10 mouse cellular contexts compared by ENCODE assay signal in the genomic region with DNA sequence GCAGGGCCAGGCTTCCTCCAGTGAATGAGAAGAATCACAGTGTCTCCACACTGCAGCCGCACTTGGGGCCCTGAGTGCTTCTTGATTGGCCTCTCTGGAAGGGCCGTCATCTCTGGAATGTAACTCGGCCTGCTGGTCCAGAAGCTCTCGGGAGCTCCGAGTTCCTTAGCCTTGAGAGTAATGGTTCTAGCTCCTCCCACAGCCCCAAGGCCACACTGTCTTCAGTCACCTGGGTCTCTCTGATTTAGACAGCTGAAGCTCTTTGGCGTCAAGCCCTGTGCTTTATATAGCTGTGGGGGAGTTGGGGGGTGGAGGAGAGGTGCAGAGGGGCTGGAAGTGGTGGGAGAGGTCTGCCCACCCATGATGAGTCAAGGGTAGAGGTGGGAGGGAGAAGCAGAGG. TPM values are rescaled to one million over a fixed set of nuclear protein-coding genes. Genes with fewer than 3 reads are reported as not detected.
A peak's percentile ranks its signal among the peaks of the same experiment; 100 is the strongest.
DNase-seq lines count a peak whose midpoint lies in the region; ATAC-seq and TF ChIP-seq lines count a peak whose summit lies in the region.
"Had no signal": no experiment of that assay in that cellular context is flagged by ENCODE, and none has a peak within 500 bp of the region (broad histone marks: within the 10 kb centered on the region; RNA-seq: fewer than 3 reads in every experiment).

No protein-coding gene starts in this region.

- H3K4me2 ChIP-seq in kidney, embryonic 15.5 days: peak overlapping the region; percentile 30; the same call in 1 of the 2 replicates
- H3K4me2 ChIP-seq in lung, embryonic 14.5 days: peak overlapping the region; percentile 36

- no peaks in the 10 kb centered on the region; the same call in 1 of the 2 replicates for H3K36me3 ChIP-seq in kidney, embryonic 15.5 days
- H3K36me3 ChIP-seq in lung, embryonic 14.5 days (ENCODE audit: insufficient read depth): peaks cover 6% of the 10 kb centered on the region; the same call in 1 of the 2 replicates

- H3K4me1 ChIP-seq in kidney, embryonic 15.5 days: peaks cover 50% of the 10 kb centered on the region
- peaks cover 20% of the 10 kb centered on the region for H3K4me1 ChIP-seq in lung, embryonic 14.5 days (ENCODE audit: insufficient read depth)

- TF ChIP-seq CTCF in lung, embryonic 14.5 days (IDR thresholded peaks at IDR 0.05; ENCODE audit: low read depth): no peak

- no peak overlapping the region for H3K4me3 ChIP-seq in kidney, embryonic 15.5 days (replicated peaks)
- H3K4me3 ChIP-seq in lung, embryonic 14.5 days (ENCODE audit: low read depth, low read length): no peak overlapping the region

- H3K27ac ChIP-seq in kidney, embryonic 15.5 days: peak overlapping the region; percentile 75
- peak overlapping the region; percentile 93 for H3K27ac ChIP-seq in lung, embryonic 14.5 days (ENCODE audit: low read depth)

- no peak overlapping the region for H3K9ac ChIP-seq in kidney, embryonic 15.5 days
- 0 out of 2 replicates have a peak overlapping the region, but pooled peaks have one; percentile 13 for H3K9ac ChIP-seq in lung, embryonic 14.5 days

- no peaks in the 10 kb centered on the region for H3K9me3 ChIP-seq in kidney, embryonic 15.5 days (replicated peaks)
- no peaks in the 10 kb centered on the region for H3K9me3 ChIP-seq in lung, embryonic 14.5 days (ENCODE audit: low read depth, low read length)

- peak; percentile 79 for ATAC-seq in kidney, embryonic 15.5 days (replicated peaks; ENCODE audit: low FRiP score)
- peak; percentile 86 for ATAC-seq in lung, embryonic 14.5 days (ENCODE audit: insufficient read depth)

- peak; percentile 70 for DNase-seq in ES-CJ7 (ENCODE audit: low read depth, low spot score)
- DNase-seq in ZHBTc4 (ENCODE audit: low read depth, low spot score): peak; percentile 90
- DNase-seq in lung, embryonic 14.5 days: peak; percentile 88
- DNase-seq in cerebellum, adult 11 months: no peak
- DNase-seq in gastrocnemius, adult 8-10 months (ENCODE audit: low spot score in 2 of 2): no peak
- DNase-seq in left cerebral cortex, adult 11 months (ENCODE audit: low spot score): no peak
- DNase-seq in layer of hippocampus, adult 11-12 months (ENCODE audit: low spot score): no peak
- DNase-seq: gastrocnemius, postnatal 36 days; thymus, postnatal 4 days had no signal

- WGBS in kidney, embryonic 15.5 days: 5% methylated on average over 6 of the region's 6 CpGs
- WGBS in lung, embryonic 14.5 days: 8% methylated on average over 6 of the region's 6 CpGs

- H3K27me3 ChIP-seq in kidney, embryonic 15.5 days: no peaks in the 10 kb centered on the region
- no peaks in the 10 kb centered on the region for H3K27me3 ChIP-seq in lung, embryonic 14.5 days (ENCODE audit: insufficient read depth, low read length)

RNA-seq across cellular contexts. Expression of gene Piezo1, which starts 14.1 kb away (rescaled TPM):
- polyA plus RNA-seq in kidney, embryonic 15.5 days (2015; fragmentation: Nextera tagmentation; extraction: Ambion mirVana): 13.2 and 17.8 TPM in 2 replicates
- polyA plus RNA-seq in lung, embryonic 14.5 days (2014; fragmentation: Nextera tagmentation; extraction: Ambion mirVana): 26.6 and 27.7 TPM in 2 replicates
- total RNA-seq in gastrocnemius, adult 8-10 months (2022): 10 to 100 TPM; 11.7 to 14.4 (median 13.9) TPM

RNA-seq across cellular contexts. Expression of gene Cdt1, which starts 30.8 kb away (rescaled TPM):
- 40.8 and 50.4 TPM in 2 replicates for polyA plus RNA-seq in kidney, embryonic 15.5 days (2015; fragmentation: Nextera tagmentation; extraction: Ambion mirVana)
- polyA plus RNA-seq in lung, embryonic 14.5 days (2014; fragmentation: Nextera tagmentation; extraction: Ambion mirVana): 47.1 and 50.3 TPM in 2 replicates
- 1 to 10 TPM in 1 of 4 experiments, under 1 TPM in 3; 0.47 to 1.0 (median 0.83) TPM for total RNA-seq in gastrocnemius, adult 8-10 months (2022)

RNA-seq across cellular contexts. Expression of gene Aprt, which starts 39.7 kb away (rescaled TPM):
- polyA plus RNA-seq in kidney, embryonic 15.5 days (2015; fragmentation: Nextera tagmentation; extraction: Ambion mirVana): 333 and 353 TPM in 2 replicates
- polyA plus RNA-seq in lung, embryonic 14.5 days (2014; fragmentation: Nextera tagmentation; extraction: Ambion mirVana): 338 and 366 TPM in 2 replicates
- 10 to 100 TPM; 42.7 to 49.4 (median 45.2) TPM for total RNA-seq in gastrocnemius, adult 8-10 months (2022)

Comparison
In these comparisons a context has a peak if more than half of its experiments do, and no peak if none do; other contexts are left out.
1. DNase-seq: peak in ES-CJ7 (single experiment), ZHBTc4 (single experiment) and lung, embryonic 14.5 days (single experiment); none in cerebellum, adult 11 months (single experiment), gastrocnemius, adult 8-10 months (0 of 2), left cerebral cortex, adult 11 months (single experiment) and layer of hippocampus, adult 11-12 months (single experiment).